Mouse (Mus musculus) B cell, adult (primary cell): Measurements from ENCODE around the gene Atoh8. TPM values are rescaled to one million over a fixed set of nuclear protein-coding genes. Genes with fewer than 3 reads are reported as not detected.

Experiments used
- total RNA-seq: library from RNA; stranded (reverse); gene quantifications from 4 replicates; pipeline ENCODE4 v1.2.4, GENCODE M21; 2023; ENCODE audit not compliant: inconsistent age

The Atoh8 gene
- not detected in 4 replicates for total RNA-seq

GRCm38 (mm10) chr6:72235098-72235806 is at the start of gene Atoh8:
Gene Atoh8 (minus strand): TSS chr6:72235577.

Other genes with a start within 250 kb of the Atoh8 start
- gene St3gal5, start 138.0 kb downstream of the Atoh8 start, total RNA-seq = 8.2 to 14.0 TPM (median 13.3 TPM) in 4 replicates
- not detected in 4 replicates for gene Sftpb, start 69.0 kb upstream of the Atoh8 start, total RNA-seq
- gene Usp39, start 109.6 kb upstream of the Atoh8 start, total RNA-seq = 45.7 to 50.5 TPM (median 47.9 TPM) in 4 replicates
- gene 0610030E20Rik, start 111.7 kb upstream of the Atoh8 start, total RNA-seq = 40.3 to 44.4 TPM (median 44.0 TPM) in 4 replicates
- gene Tmem150a, start 119.9 kb upstream of the Atoh8 start, total RNA-seq = 2.8 to 5.3 TPM (median 4.2 TPM) in 4 replicates
- gene Rnf181, start 131.4 kb upstream of the Atoh8 start, total RNA-seq = 66.1 to 76.9 TPM (median 71.9 TPM) in 4 replicates
- gene Vamp5, start 144.9 kb upstream of the Atoh8 start, total RNA-seq = 11.4 to 14.4 TPM (median 13.2 TPM) in 4 replicates
- gene Vamp8, start 155.1 kb upstream of the Atoh8 start, total RNA-seq = 95.3 to 106 TPM (median 102 TPM) in 4 replicates
- gene Ggcx, start 178.7 kb upstream of the Atoh8 start, total RNA-seq = 11.0 to 15.1 TPM (median 12.5 TPM) in 4 replicates
- gene Mat2a, start 204.0 kb upstream of the Atoh8 start, total RNA-seq = 241 to 253 TPM (median 245 TPM) in 4 replicates